Mouse (Mus musculus) brain, embryonic 14.5 days (tissue): ENCODE measurements around the gene Ncor2. TPM values are rescaled to one million over a fixed set of nuclear protein-coding genes. Genes with fewer than 3 reads are reported as not detected.

Source experiments
- DNase-seq: peaks from one replicate; pipeline ENCODE4 v3.0.0-alpha.2; 2011; ENCODE audit warnings: low read depth
- CTCF ChIP-seq: fragments of 200-500 bp; IDR thresholded peaks from 2 replicates; pipeline ENCODE4 v1.5.1; 2012; ENCODE audit warnings: inconsistent platforms, mild to moderate bottlenecking, moderate library complexity, borderline replicate concordance; ENCODE audit not compliant: insufficient read depth, insufficient read length; ENCODE audit errors: extremely low read depth
- POLR2A ChIP-seq: fragments of 200-500 bp; IDR thresholded peaks from 2 replicates; pipeline ENCODE4 v1.6.1; 2012; ENCODE audit warnings: mild to moderate bottlenecking, inconsistent platforms, borderline replicate concordance; ENCODE audit not compliant: poor library complexity, insufficient read depth, insufficient read length, severe bottlenecking; ENCODE audit errors: extremely low read depth
- polyA plus RNA-seq: library from polyadenylated mRNA; depleted of rRNA; stranded (reverse); fragments of >200 nt; gene quantifications from 2 replicates; pipeline ENCODE4 v1.2.3, GENCODE M21; 2012

Ncor2 gene
- polyA plus RNA-seq, 1 experiment = 71.5 TPM

- TF ChIP-seq POLR2A = no peak
- no peak for TF ChIP-seq CTCF
- DNase-seq = no peak
Measured at GRCm38 (mm10) chr5:125125966-125126464, 53.0 kb downstream of the Ncor2 start.

GRCm38 (mm10) chr5:125125219-125125618 lies 53.8 kb downstream of the Ncor2 start:
- TF ChIP-seq CTCF = no peak
- TF ChIP-seq POLR2A = no peak
- DNase-seq = no peak

DNA sequence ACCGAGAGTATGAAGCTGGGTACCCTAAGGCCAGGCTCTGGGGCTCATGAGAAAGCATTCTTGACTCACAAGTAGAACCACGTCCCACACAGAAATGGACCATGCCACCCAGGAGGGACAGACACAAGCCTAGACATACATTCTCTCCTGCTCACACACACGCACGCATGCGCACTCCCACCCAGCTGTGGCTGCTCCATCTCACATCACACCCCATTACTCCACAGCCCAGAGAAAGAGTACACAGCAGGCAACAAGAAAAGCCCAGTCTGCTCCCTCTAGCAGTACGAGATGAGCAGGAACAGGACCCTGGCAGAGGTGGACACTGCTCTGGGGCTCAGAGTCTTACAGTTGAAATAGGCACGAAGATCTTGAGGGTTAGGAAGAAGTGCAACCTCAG lies 55.0 kb downstream of the Ncor2 start:
- no peak for DNase-seq
- TF ChIP-seq POLR2A (no peak), CTCF (no peak)

- no peak for TF ChIP-seq CTCF
- TF ChIP-seq POLR2A = no peak
- DNase-seq = no peak
Measured at GRCm38 (mm10) chr5:125123206-125123605, 55.8 kb downstream of the Ncor2 start.

GRCm38 (mm10) chr5:125122546-125122945 lies 56.5 kb downstream of the Ncor2 start:
- no peak for DNase-seq
- TF ChIP-seq POLR2A = no peak
- no peak for TF ChIP-seq CTCF

GRCm38 (mm10) chr5:125122049-125122448 lies 57.0 kb downstream of the Ncor2 start:
- DNase-seq = no peak
- no peak for TF ChIP-seq CTCF

DNA sequence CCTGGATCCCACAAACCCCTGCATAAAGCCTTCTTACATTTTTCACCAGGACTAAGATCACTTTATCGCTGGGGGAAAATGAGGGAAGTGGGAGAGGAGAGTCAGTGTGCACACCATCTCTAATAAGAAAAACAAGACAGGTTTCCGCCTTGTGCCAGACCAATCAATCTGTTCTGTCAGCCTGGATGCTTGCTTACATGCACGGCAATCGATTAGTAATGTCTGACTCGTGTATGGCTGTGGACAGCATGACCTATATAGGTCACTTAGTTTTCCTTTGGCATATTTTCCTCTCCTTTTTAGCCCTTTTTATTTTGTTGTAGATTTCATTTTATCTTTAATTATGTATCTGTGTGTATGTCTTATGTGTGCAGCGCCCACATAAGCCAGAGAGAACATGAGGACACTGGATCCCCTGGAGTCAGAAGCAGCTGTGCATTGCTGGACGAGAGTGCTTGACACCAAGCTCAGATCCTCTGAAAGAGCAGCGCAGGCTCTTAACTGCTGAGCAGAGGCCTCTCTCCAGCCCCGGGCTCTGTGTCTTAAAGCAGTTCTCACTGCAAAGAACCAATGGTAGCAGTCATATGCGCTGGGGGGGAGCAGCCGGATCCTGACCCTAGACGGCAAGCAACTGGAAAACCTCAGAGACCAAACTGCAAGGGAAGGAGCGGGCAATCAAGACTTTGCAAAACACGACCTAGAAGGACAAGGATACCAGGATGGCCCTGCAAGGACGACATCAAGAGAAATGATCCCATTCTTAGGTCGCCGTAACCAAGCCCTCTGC lies 58.3 kb downstream of the Ncor2 start:
- DNase-seq = peak; percentile 76
- no peak for TF ChIP-seq CTCF

DNA sequence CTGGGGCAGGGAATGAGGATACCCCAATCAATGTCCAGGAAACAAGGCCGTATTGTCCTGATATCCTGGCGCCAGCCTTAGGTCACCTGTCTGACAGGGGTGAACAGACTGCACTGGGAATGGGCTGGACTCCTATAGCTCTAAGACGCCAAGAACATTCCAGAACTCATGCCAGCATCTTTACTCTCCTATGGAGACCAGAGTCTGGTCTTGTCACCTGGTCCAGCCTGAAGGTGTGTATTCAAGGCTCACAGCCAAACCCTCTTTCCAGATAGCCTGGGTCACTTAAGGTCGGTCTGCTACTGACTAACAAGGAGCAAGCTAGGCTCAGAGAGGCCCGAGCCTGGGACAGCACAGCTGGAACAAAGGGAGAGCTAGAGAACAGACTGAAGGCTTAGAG lies 61.8 kb downstream of the Ncor2 start:
- TF ChIP-seq POLR2A (no peak), CTCF (no peak)
- no peak for DNase-seq

GRCm38 (mm10) chr5:125113029-125113428 lies 66.0 kb downstream of the Ncor2 start:
- peak; percentile 89 for DNase-seq
- TF ChIP-seq POLR2A (no peak), CTCF (no peak)

DNA sequence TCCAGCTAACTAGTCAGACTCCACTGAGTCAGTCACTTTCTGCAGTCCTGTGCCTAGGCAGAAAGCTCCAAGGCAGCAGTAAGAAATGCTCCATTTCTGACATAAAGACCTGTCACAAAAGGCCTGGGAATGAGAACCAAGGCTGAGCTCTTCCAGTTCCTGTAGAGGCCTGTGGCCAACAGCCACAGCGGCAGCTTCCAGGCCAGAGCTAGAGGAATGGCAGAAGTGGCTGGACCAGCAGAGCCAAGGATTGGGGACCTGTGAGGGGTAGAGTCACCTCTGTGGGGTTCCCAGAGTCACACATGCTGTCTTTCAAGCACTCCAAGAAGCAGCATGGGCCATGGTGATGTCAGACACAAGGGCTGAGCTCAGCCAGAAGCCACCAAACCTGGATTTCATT lies 66.4 kb downstream of the Ncor2 start:
- TF ChIP-seq CTCF (no peak), POLR2A (no peak)
- DNase-seq = no peak

DNA sequence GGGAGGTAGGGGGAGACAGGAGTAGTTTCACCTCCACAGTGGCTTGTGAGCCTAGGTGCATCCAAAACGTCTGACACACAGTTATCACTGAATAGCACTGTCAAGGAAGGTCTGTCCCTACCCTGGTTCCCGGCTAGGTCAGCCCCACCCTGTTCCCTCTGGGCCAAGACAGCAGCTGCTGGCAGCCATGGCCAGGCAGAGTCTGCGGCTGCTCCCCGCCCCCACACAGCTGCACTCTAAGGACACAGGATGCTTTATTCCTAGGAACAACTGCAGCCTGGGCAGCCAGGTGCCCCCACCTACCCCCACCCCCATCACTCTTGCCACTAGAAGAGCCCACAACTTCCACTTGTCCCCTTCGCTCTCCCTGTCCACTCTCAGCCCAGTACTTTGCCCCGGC lies 67.9 kb downstream of the Ncor2 start:
- TF ChIP-seq CTCF (no peak), POLR2A (no peak)
- peak; percentile 72 for DNase-seq

GRCm38 (mm10) chr5:125110722-125111121 lies 68.3 kb downstream of the Ncor2 start:
- no peak for TF ChIP-seq CTCF
- TF ChIP-seq POLR2A = no peak
- DNase-seq = peak; percentile 72
